Mouse (Mus musculus) brain, adult 10 weeks (tissue): Measurements from ENCODE around the gene Gm10488. TPM values are rescaled to one million over a fixed set of nuclear protein-coding genes. Genes with fewer than 3 reads are reported as not detected.

Experiments used
- polyA plus RNA-seq: library from polyadenylated mRNA; stranded (reverse); fragments of 350-450 nt; fragmentation: Illumina TruSeq; extraction: RNeasy Lipid Tissue Mini Kit (QIAGEN cat#74804); gene quantifications from one replicate; pipeline ENCODE4 v1.2.3, GENCODE M21; 2015; ENCODE audit warnings: low read depth, low replicate concordance

Gm10488 gene
- polyA plus RNA-seq: not detected

DNA sequence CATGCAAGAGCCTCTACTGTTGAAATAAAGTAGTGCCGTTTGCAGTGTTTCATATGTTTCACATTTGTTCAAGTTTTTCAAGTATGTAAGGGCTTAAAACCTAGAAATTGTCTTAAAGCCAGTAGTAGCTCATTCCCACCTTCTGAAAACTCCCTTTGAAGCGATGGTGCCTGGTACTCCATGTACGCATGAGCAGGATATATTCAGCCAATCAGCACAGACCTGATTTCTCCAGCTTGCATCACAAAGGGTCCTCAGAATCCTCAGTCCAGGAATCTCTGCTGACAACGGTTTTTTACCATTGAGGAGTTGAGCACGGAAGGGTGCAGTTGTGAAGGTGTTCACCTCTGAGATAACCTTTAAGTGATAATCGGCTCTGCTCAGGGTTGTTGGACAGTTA lies at the start of gene Gm10488:
Gene Gm10488, plus strand, starts transcription at position 301 of the 400 bp plus-strand sequence.

